Mouse (Mus musculus): ENCODE measurements around the gene Bud13.

Bud13 gene

DNA sequence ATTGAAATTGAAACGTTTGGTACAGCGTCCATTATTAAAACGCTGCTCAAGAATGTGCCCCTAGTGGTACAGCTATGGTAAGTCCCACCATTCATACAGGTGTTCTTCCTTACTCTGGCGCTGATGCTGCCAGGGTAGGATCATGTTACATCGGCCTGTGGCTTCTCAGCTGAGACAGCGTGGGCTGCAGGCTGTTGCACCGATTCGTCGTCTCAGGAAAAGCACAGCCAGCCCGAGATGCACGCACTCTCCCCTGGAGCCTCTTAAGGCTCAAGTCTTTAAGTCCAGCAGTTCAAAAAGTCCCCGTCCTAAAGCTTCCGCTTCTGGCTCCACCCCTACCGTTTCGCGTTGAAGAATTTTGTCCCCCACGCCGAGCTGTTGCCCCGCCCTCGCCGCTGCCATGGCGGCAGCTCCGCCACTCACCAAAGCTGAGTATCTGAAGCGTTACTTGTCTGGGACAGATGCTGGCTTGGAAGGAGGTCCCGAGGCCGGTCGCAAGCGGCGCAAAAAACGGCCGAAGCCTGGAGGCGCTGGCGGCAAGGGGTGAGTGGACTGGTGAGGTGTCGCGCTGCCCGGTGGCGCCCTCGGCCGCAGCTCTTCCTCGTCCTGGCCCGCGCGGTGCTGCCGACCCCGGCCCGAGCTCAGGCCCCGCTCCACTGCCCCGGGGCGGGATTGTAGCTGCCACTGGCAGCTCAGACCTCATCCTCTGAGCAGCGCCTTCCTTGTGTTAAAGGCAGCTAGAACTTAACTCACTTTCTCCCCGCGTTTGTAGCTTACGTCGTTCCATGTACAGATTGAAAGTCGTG lies at the start of gene Bud13:
TSS of gene Bud13 (plus strand) at position 378 of the 806 bp plus-strand sequence.
- peak; percentile 96 for DNase-seq (ENCODE audit: low spot score)

DNA sequence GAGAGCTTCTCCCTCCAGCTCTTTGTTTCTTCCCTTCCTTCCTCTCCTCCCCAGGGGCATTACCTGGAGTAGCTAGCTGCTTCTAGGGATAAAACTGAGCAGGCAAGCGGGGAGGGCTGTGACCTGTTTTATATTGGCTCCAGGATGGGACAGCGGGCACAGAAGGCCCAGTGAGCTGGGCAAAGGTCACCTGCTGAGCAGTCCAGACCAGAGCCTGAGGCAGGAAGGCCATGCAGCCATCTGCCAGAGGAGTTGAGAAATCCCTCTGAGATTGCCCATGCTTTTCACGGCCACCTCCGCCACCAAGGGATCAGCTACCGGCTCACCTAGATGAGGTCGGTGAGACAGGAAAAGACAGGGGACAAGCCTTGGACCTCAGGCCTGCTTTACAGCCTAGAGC lies 47.6 kb upstream of the Bud13 start:
- DNase-seq (ENCODE audit: low spot score) = no peak

DNA sequence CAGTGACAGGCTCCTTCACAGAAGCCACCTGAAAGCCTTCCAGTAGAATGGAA lies 47.4 kb upstream of the Bud13 start, which contains the start of gene Apoc3:
TSS of gene Apoc3 (minus strand) at position 41 of the 53 bp plus-strand sequence.
- no peak for DNase-seq (ENCODE audit: low spot score)

DNA sequence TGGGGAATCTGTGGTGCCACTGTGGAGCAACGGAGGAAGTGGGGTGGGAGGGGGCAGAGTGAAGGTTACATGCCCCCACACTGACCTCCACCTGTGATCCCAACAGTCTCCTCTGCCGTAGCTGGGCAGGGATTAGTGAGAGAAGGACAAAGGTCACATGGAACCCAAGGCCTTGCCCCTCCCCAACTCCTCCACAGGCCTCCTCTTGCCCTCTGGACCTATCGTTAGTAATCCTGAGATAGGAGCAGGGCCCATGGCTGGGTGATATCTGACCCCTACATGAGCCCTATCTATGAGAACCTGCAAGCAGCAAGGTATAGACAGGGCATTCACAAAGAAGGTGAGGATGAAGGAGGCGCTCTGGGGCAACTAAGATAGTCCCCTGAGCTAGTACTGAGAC lies 47.2 kb upstream of the Bud13 start:
- DNase-seq (ENCODE audit: low spot score) = no peak

- no peak for DNase-seq (ENCODE audit: low spot score)
Observed at GRCm38 (mm10) chr9:46238850-46239249, 44.0 kb upstream of the Bud13 start.

DNA sequence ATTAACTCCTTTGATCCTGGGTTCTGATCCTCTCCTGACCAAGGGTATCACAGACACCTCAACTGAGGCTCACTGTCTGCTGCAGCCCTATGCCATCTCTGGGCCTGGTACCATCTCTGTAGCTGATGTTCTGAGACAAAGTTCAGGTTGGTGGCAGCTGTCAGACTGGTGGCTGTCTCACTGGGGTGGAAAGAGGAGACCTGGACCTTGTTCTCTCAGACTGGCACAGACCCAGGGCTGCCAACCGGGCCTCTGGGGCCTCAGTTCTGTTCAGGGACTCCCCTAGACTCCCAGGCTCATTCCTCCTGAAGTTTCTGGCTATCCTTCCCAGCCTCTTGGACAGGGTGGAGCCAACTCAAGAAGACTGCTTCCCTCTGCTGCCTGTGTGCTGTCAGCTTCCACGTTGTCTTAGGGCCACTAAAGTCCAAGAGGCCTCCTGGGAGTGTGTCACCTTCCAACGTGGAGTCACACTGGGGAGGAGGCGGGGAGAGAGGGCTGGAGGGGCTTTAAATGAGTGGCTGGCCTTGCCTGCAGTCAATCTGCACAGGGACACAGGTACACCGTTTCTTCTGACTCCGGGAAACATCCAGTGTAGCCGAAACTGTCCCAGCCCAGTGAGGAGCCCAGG lies 42.2 kb upstream of the Bud13 start, which contains the start of gene Apoa4:
TSS of gene Apoa4 (plus strand) at position 171 of the 628 bp plus-strand sequence.
- no peak for DNase-seq (ENCODE audit: low spot score)

- DNase-seq (ENCODE audit: low spot score) = no peak
Observed at GRCm38 (mm10) chr9:46241818-46242217, 41.0 kb upstream of the Bud13 start.

- DNase-seq (ENCODE audit: low spot score) = no peak
Observed at GRCm38 (mm10) chr9:46243122-46243521, 39.7 kb upstream of the Bud13 start.

- DNase-seq (ENCODE audit: low spot score) = no peak
Observed at GRCm38 (mm10) chr9:46243584-46243983, 39.2 kb upstream of the Bud13 start.

DNA sequence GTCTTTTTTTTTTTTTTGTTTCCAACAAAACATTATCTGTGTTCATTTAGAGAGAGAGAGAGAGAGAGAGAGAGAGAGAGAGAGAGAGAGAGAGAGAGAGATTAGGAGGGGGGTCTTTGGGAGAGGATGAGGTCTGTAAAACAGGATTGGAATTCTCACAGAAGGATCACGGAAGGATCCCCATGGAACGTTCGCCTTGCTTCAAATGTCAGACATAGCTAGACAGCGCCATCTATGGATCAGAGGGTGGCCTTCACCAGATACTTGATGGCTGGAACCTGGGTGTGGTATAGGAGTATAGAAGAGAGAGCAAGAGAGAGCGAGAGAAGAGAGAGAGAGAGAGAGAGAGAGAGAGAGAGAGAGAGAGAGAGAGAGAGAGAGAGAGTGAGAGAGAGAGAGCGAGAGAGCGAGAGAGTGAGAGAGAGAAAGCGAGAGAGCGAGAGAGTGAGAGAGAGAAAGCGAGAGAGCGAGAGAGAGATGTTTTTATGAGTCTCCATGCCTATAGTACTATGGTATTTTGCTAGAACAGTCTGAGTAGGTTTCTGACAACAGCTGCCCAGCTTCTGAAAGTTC lies 36.0 kb upstream of the Bud13 start:
- peak; percentile 77 for DNase-seq (ENCODE audit: low spot score)

- DNase-seq (ENCODE audit: low spot score) = no peak
Observed at GRCm38 (mm10) chr9:46256177-46256576, 26.6 kb upstream of the Bud13 start.

DNA sequence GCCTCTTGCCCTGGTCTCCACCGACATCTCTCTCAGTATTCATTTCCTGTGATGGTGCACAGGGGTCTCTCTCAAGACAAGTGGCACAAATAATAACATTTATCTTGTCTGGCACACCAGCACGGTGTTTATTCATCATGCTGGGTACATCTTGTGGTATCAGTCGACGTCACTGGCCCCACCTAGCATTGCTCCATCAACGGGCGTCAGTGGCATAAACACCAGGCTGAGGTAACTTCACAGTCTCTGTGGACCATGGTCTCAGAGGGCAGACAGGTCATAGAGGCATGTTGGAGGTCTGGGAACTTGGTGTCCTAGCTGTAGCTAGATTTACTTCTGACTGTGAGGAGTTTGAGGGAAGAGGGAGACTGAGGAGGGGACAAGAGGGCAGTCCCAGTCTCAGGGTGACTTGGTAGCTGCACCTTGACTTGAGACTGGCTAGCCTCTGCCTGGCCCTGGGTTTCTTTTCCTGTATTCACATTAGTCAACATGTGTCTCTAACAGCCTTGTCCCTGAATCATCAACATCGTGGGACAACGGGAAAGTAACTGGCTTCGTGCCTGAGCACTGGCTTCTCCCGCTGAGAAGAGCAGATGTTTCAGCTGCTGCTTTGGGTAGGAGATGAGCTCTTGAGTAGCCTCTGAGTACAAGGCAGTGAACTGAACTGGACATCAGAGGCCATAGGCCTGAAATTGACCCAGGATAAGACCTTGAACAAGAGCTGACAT lies 26.0 kb upstream of the Bud13 start:
- DNase-seq (ENCODE audit: low spot score) = no peak

DNA sequence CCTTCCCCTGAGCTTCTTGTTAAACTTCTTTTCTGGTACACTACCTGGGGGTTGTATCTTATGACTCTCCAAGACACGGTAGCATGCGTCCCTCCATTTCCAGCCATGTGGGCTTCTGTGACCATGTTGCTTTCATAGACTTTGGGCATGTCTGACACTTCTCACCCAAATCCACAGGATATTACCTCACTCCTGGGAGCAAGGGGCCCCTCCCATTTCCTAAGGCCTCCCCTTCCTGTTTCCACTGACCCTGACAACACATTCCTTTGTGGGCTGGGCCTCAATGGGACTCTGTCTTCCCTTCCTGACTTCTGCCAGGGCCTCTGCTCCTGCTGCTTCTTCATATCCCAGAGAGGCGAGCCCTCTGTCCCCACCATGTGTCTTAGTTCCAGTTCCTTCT lies 25.3 kb upstream of the Bud13 start:
- DNase-seq (ENCODE audit: low spot score) = no peak

GRCm38 (mm10) chr9:46259111-46259510 lies 23.7 kb upstream of the Bud13 start:
- no peak for DNase-seq (ENCODE audit: low spot score)

GRCm38 (mm10) chr9:46261131-46261530 lies 21.7 kb upstream of the Bud13 start:
- DNase-seq (ENCODE audit: low spot score) = no peak

- no peak for DNase-seq (ENCODE audit: low spot score)
Observed at GRCm38 (mm10) chr9:46268343-46268873, 14.4 kb upstream of the Bud13 start, which contains the start of gene Apoa5. Apoa5 (plus strand) TSS chr9:46268633.

DNA sequence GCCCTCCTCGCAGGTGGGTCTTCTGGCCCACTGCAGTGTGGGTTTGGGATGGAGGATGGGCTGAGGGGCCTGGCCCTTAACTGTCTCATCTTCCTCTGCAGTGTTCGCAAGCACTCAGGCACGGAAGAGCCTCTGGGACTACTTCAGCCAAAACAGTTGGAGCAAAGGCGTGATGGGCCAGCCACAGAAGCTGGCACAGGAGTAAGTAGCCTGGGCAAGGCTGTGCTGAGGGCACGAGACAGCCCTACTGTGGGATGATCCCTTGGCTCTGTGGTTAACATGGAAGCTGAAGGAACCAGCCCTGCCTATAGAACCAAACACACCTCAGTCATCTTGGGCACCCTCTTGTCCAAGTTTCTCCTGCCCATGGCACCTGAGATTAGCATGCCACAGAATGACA lies 13.7 kb upstream of the Bud13 start:
- no peak for DNase-seq (ENCODE audit: low spot score)

DNA sequence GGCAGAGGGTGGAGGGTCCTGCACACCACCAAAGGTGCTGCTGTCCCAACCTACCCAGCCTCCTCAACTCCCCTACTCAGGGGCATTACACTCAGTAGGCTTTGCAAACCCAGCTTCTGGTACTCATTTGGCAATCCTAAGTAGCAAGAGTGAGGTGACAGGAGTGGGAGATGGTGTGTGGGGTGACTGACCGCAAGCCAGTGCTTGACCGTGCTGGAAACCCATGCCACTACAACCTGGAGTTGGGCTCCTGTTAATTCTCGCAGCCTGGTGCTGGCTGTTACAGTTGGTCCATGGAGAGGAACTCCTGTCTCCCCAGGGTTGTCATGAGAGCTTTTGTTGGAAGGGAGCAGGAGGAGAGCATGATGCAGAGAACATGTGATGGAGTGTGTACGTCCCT lies 12.0 kb upstream of the Bud13 start:
- no peak for DNase-seq (ENCODE audit: low spot score)

GRCm38 (mm10) chr9:46272070-46272469 lies 10.7 kb upstream of the Bud13 start:
- no peak for DNase-seq (ENCODE audit: low spot score)

- DNase-seq (ENCODE audit: low spot score) = peak; percentile 85
Observed at GRCm38 (mm10) chr9:46272677-46273454, 9.9 kb upstream of the Bud13 start, which contains the start of gene Zpr1. Zpr1 (plus strand) TSS chr9:46273064.

DNA sequence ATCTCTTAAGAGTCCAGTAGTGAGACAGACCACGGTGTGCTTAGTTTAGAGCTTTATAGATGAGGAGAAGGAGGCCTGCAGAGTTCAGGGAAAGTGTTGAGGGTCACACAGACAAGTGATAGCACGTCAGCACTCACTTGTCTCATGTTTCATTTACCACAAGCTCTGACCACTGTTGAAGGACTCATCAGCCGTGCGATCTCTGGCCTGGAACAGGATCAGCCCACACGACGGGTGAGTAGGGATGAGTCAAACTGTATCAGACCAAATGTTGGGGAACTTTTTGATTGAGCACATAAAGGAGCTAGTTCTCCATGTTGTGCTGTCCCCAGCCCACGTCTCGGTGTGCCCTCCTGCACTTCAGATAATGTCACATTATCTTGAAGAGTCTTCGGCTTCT lies 8.3 kb upstream of the Bud13 start:
- DNase-seq (ENCODE audit: low spot score) = no peak

GRCm38 (mm10) chr9:46298381-46298780 lies 15.6 kb downstream of the Bud13 start:
- no peak for DNase-seq (ENCODE audit: low spot score)
